Mouse (Mus musculus) hindbrain, postnatal 0 days (tissue): Measurements from ENCODE around the gene Fto. TPM values are rescaled to one million over a fixed set of nuclear protein-coding genes. Genes with fewer than 3 reads are reported as not detected.

Experiments
- ATAC-seq: fragments of 200-750 bp; cut with Nextera tagmentation; 2 replicates; pipeline ENCODE4 v1.8.0; 2017; ENCODE audit warnings: mild to moderate bottlenecking, moderate TSS enrichment, moderate library complexity
- DNase-seq: peaks from one replicate; pipeline ENCODE4 v3.0.0-alpha.2; 2015; ENCODE audit warnings: low spot score
- H3K27ac ChIP-seq: fragments of 300-500 bp; sonication (generic); 2 replicates; pipeline ENCODE4 v1.5.1; 2014; ENCODE audit warnings: mild to moderate bottlenecking
- H3K27me3 ChIP-seq: fragments of 300-500 bp; sonication (generic); 2 replicates; pipeline ENCODE4 v1.6.1; 2014; ENCODE audit warnings: low read length, mixed read lengths; ENCODE audit not compliant: insufficient read depth
- H3K36me3 ChIP-seq: fragments of 300-500 bp; sonication (generic); 2 replicates; pipeline ENCODE4 v1.6.1; 2014; ENCODE audit warnings: low read length, mixed read lengths; ENCODE audit not compliant: insufficient read depth
- H3K4me1 ChIP-seq: fragments of 300-500 bp; sonication (generic); 2 replicates; pipeline ENCODE4 v1.6.1; 2014; ENCODE audit warnings: antibody characterized with exemption, low read length, mixed read lengths; ENCODE audit not compliant: insufficient read depth
- H3K4me2 ChIP-seq: fragments of 300-500 bp; sonication (generic); 2 replicates; pipeline ENCODE4 v1.6.1; 2014; ENCODE audit warnings: low read depth, mild to moderate bottlenecking, low read length, moderate library complexity, mixed read lengths
- H3K4me3 ChIP-seq: fragments of 300-500 bp; sonication (generic); 2 replicates; pipeline ENCODE4 v1.5.1; 2014; ENCODE audit warnings: low read length
- H3K9ac ChIP-seq: fragments of 300-500 bp; sonication (generic); replicated peaks from 2 replicates; pipeline ENCODE4 v1.6.1; 2014; ENCODE audit warnings: mild to moderate bottlenecking, low read length, moderate library complexity, mixed read lengths
- H3K9me3 ChIP-seq: fragments of 300-500 bp; sonication (generic); 2 replicates; pipeline ENCODE4 v1.6.1; 2016; ENCODE audit warnings: low read length, mixed read lengths
- CTCF ChIP-seq: IDR thresholded peaks from 2 replicates; pipeline ENCODE4 v1.5.1; 2016; ENCODE audit warnings: antibody characterized with exemption, control low read depth, low read depth
- WGBS: fragments of 180-500 bp; shearing (Covaris S2); extraction: QIAGEN DNeasy Blood & Tissue Kit; methylation state at CpG from one replicate; pipeline ENCODE4 v1.1.7; 2014; 5-methylcytosine and 5-hydroxymethylcytosine counted together
- polyA plus RNA-seq: library from polyadenylated mRNA; unstranded; fragments of >200 nt; fragmentation: Nextera tagmentation; extraction: Ambion mirVana; gene quantifications from 2 replicates; pipeline ENCODE4 v1.2.1, GENCODE M21; 2015
- total RNA-seq: library from RNA; depleted of rRNA; stranded (reverse); fragments of >200 nt; gene quantifications from 2 replicates; pipeline ENCODE4 v1.2.3, GENCODE M21; 2014

The Fto gene
- total and polyA plus RNA-seq, 2 experiments from 2014 or later, result 80.7 to 122 TPM

- Histone ChIP-seq H3K27me3 (0 out of 2 replicates have a peak, but pooled peaks cover 3% of the 10 kb centered on the region), H3K4me3 (no peak overlapping the region), H3K9ac (no peak overlapping the region), H3K36me3 (no peaks in the 10 kb centered on the region), H3K4me2 (no peak overlapping the region), H3K4me1 (0 out of 2 replicates have a peak, but pooled peaks cover 4% of the 10 kb centered on the region), H3K27ac (no peak overlapping the region), H3K9me3 (no peaks in the 10 kb centered on the region)
- TF ChIP-seq CTCF, result no peak
- WGBS, result 35% methylated on average over 10 of the region's 10 CpGs
- DNase-seq, result no peak
- ATAC-seq, result no peak
These were observed 212.1 kb downstream of the Fto start for GRCm38 (mm10) chr8:91525342-91525817.

- H3K4me1 ChIP-seq, result 0 out of 2 replicates have a peak, but pooled peaks cover 4% of the 10 kb centered on the region
- DNase-seq (peak; percentile 61), ATAC-seq (no peak)
- H3K9me3 ChIP-seq, result no peaks in the 10 kb centered on the region
- H3K36me3 ChIP-seq, result no peaks in the 10 kb centered on the region
- no peak for TF ChIP-seq CTCF
- no peak overlapping the region for H3K4me3 ChIP-seq
- H3K27ac ChIP-seq, result no peak overlapping the region
- H3K4me2 ChIP-seq, result no peak overlapping the region
- H3K27me3 ChIP-seq, result 0 out of 2 replicates have a peak, but pooled peaks cover 3% of the 10 kb centered on the region
- no peak overlapping the region for H3K9ac ChIP-seq
- WGBS, result 52% methylated on average over 2 of the region's 2 CpGs
These were observed 215.6 kb downstream of the Fto start for GRCm38 (mm10) chr8:91528967-91529366.

GRCm38 (mm10) chr8:91529699-91530098 lies 216.4 kb downstream of the Fto start:
- Histone ChIP-seq H3K4me2 (no peak overlapping the region), H3K4me1 (0 out of 2 replicates have a peak, but pooled peaks cover 4% of the 10 kb centered on the region), H3K9ac (no peak overlapping the region), H3K36me3 (no peaks in the 10 kb centered on the region), H3K27me3 (no peaks in the 10 kb centered on the region), H3K9me3 (no peaks in the 10 kb centered on the region), H3K27ac (no peak overlapping the region), H3K4me3 (no peak overlapping the region)
- 97% methylated on average over 5 of the region's 5 CpGs for WGBS
- TF ChIP-seq CTCF, result no peak
- no peak for ATAC-seq
- no peak for DNase-seq

- Histone ChIP-seq H3K4me1 (0 out of 2 replicates have a peak, but pooled peaks cover 4% of the 10 kb centered on the region), H3K36me3 (no peaks in the 10 kb centered on the region), H3K4me3 (no peak overlapping the region), H3K27ac (no peak overlapping the region), H3K27me3 (no peaks in the 10 kb centered on the region), H3K9ac (no peak overlapping the region), H3K9me3 (no peaks in the 10 kb centered on the region), H3K4me2 (no peak overlapping the region)
- WGBS, result 67% methylated on average over 8 of the region's 8 CpGs
- TF ChIP-seq CTCF, result no peak
- ATAC-seq (no peak), DNase-seq (no peak)
These were observed 217.3 kb downstream of the Fto start for GRCm38 (mm10) chr8:91530656-91531055.

GRCm38 (mm10) chr8:91531971-91532370 lies 218.6 kb downstream of the Fto start:
- Histone ChIP-seq H3K4me2 (no peak overlapping the region), H3K9ac (no peak overlapping the region), H3K4me1 (0 out of 2 replicates have a peak, but pooled peaks cover 4% of the 10 kb centered on the region), H3K36me3 (no peaks in the 10 kb centered on the region), H3K27me3 (no peaks in the 10 kb centered on the region), H3K9me3 (no peaks in the 10 kb centered on the region), H3K27ac (no peak overlapping the region), H3K4me3 (no peak overlapping the region)
- peak; percentile 81 for TF ChIP-seq CTCF
- peak; percentile 65; the same call in 1 of the 2 replicates for ATAC-seq
- 24% methylated on average over 8 of the region's 8 CpGs for WGBS
- DNase-seq, result peak; percentile 87

GRCm38 (mm10) chr8:91532671-91533436 lies 219.5 kb downstream of the Fto start:
- no peak overlapping the region for H3K9ac ChIP-seq
- no peaks in the 10 kb centered on the region for H3K27me3 ChIP-seq
- no peaks in the 10 kb centered on the region for H3K36me3 ChIP-seq
- no peaks in the 10 kb centered on the region for H3K9me3 ChIP-seq
- H3K4me1 ChIP-seq, result 0 out of 2 replicates have a peak, but pooled peaks cover 8% of the 10 kb centered on the region
- no peak overlapping the region for H3K27ac ChIP-seq
- no peak for TF ChIP-seq CTCF
- DNase-seq (no peak), ATAC-seq (peak; percentile 61; the same call in 1 of the 2 replicates)
- 59% methylated on average over 18 of the region's 18 CpGs for WGBS
- H3K4me2 ChIP-seq, result no peak overlapping the region
- H3K4me3 ChIP-seq, result no peak overlapping the region

GRCm38 (mm10) chr8:91534752-91535151 lies 221.4 kb downstream of the Fto start:
- no peaks in the 10 kb centered on the region for H3K9me3 ChIP-seq

More at GRCm38 (mm10) chr8:91534752-91535151, 221.4 kb downstream of the Fto start:
- ATAC-seq (no peak), DNase-seq (no peak)
- Histone ChIP-seq H3K27me3 (no peaks in the 10 kb centered on the region), H3K36me3 (no peaks in the 10 kb centered on the region), H3K4me1 (0 out of 2 replicates have a peak, but pooled peaks cover 6% of the 10 kb centered on the region), H3K4me3 (no peak overlapping the region), H3K27ac (no peak overlapping the region), H3K4me2 (no peak overlapping the region), H3K9ac (no peak overlapping the region)
- 84% methylated on average over 5 of the region's 5 CpGs for WGBS
- TF ChIP-seq CTCF, result no peak
